Mouse (Mus musculus) MEL (cell line): ENCODE results near the gene Gm26920.
A peak's percentile ranks its signal among the peaks of the same experiment; 100 is the strongest.

Source experiments
- CHD2 ChIP-seq: IDR thresholded peaks from 2 replicates; pipeline ENCODE4 v1.6.1; 2011; ENCODE audit warnings: low read length, improper control_type of control experiment
- CTCF ChIP-seq, 3 experiments: IDR thresholded peaks in 2 of 3; conservative IDR thresholded peaks in 1 of 3; 2 replicates each; pipeline ENCODE4 v1.5.1; 2011 to 2012; ENCODE audit warnings: low read length in 3 of 3, low read depth in 2 of 3, mild to moderate bottlenecking in 2 of 3, improper control_type of control experiment in 1 of 3, inconsistent platforms in 1 of 3, mixed read lengths in 1 of 3, moderate library complexity in 1 of 3; ENCODE audit not compliant: control insufficient read depth in 1 of 3, insufficient read depth in 1 of 3, poor library complexity in 1 of 3, severe bottlenecking in 1 of 3
- EP300 ChIP-seq, 2 experiments: IDR thresholded peaks; 2 replicates each; pipeline ENCODE4 v1.6.1; 2011; ENCODE audit warnings: improper control_type of control experiment in 2 of 2, low read length in 2 of 2, low read depth in 1 of 2, mild to moderate bottlenecking in 1 of 2
- GABPA ChIP-seq: IDR thresholded peaks from 2 replicates; pipeline ENCODE4 v1.6.1; 2012; ENCODE audit warnings: low read depth, mild to moderate bottlenecking, inconsistent platforms, low read length, improper control_type of control experiment, moderate library complexity
- HCFC1 ChIP-seq: IDR thresholded peaks from 2 replicates; pipeline ENCODE4 v1.6.1; 2012; ENCODE audit warnings: low read depth, mild to moderate bottlenecking, inconsistent platforms, low read length, improper control_type of control experiment, moderate library complexity
- KAT2A ChIP-seq: conservative IDR thresholded peaks from 2 replicates; pipeline ENCODE4 v1.6.1; 2012; ENCODE audit warnings: low read depth, low read length, improper control_type of control experiment, inconsistent platforms
- MYC ChIP-seq: IDR thresholded peaks from 2 replicates; pipeline ENCODE4 v1.6.1; 2011; ENCODE audit warnings: low read depth, mild to moderate bottlenecking, low read length, improper control_type of control experiment, moderate library complexity
- POLR2A ChIP-seq, 2 experiments: IDR thresholded peaks; 2 replicates each; pipeline ENCODE4 v1.6.1; 2011 to 2012; ENCODE audit warnings: low read length in 2 of 2, mild to moderate bottlenecking in 2 of 2, control low read depth in 1 of 2, improper control_type of control experiment in 1 of 2, low read depth in 1 of 2, moderate library complexity in 1 of 2; ENCODE audit not compliant: control insufficient read depth in 1 of 2, insufficient read depth in 1 of 2, poor library complexity in 1 of 2
- USF1 ChIP-seq: IDR thresholded peaks from 2 replicates; pipeline ENCODE4 v1.6.1; 2014; ENCODE audit warnings: low read depth, mild to moderate bottlenecking, inconsistent platforms, low read length, improper control_type of control experiment, moderate library complexity
- USF2 ChIP-seq, 2 experiments: IDR thresholded peaks; 2 replicates each; pipeline ENCODE4 v1.6.1; 2011 to 2012; ENCODE audit warnings: improper control_type of control experiment in 2 of 2, low read length in 2 of 2, borderline replicate concordance in 1 of 2, inconsistent platforms in 1 of 2, low read depth in 1 of 2, mild to moderate bottlenecking in 1 of 2; ENCODE audit not compliant: insufficient read depth in 1 of 2
- ZKSCAN1 ChIP-seq: IDR thresholded peaks from 2 replicates; pipeline ENCODE4 v1.6.1; 2012; ENCODE audit warnings: low read depth, mild to moderate bottlenecking, inconsistent platforms, low read length, improper control_type of control experiment, moderate library complexity

DNA sequence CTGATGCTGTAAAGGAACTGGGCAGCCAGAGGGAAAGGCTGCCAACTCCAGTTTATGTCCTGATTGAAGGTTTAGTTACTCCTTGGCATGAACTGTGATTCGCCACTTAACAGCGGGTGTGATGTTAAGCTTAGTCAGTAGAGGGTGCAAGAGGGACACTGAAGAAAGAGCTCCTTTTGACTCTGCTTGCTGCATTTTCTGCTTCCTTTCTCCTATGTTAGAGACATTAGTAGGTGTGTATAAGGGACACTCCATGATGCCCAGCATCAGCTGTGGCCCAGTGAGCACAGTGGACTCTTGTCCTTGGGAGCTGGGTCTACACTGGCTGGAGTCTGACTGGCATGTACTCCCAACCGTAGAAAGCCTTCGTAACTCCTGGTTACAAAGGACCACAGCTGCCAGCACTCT, 77.2 kb downstream of the Gm26920 start:
- TF ChIP-seq KAT2A (no peak), CHD2 (no peak), MYC (no peak), CTCF (IDR thresholded peaks at IDR 0.05 in 2 of 3, conservative IDR thresholded peaks at IDR 0.05 in 1 of 3; ENCODE audit: control insufficient read depth in 1 of 3, insufficient read depth in 1 of 3, low read depth in 2 of 3, low read length in 3 of 3, poor library complexity in 1 of 3, severe bottlenecking in 1 of 3) (peak in 2 of 3 experiments; percentile 45 to 49; a peak in 3 of 6 replicates), POLR2A (IDR thresholded peaks at IDR 0.05; ENCODE audit: control insufficient read depth in 1 of 2, insufficient read depth in 1 of 2, low read depth in 1 of 2, low read length in 2 of 2, poor library complexity in 1 of 2) (no peak), EP300 (IDR thresholded peaks at IDR 0.05; ENCODE audit: low read depth in 1 of 2, low read length in 2 of 2) (no peak), USF1 (no peak), ZKSCAN1 (no peak), USF2 (IDR thresholded peaks at IDR 0.05; ENCODE audit: borderline replicate concordance in 1 of 2, insufficient read depth in 1 of 2, low read depth in 1 of 2, low read length in 2 of 2) (no peak), GABPA (no peak), HCFC1 (no peak)
